Mouse (Mus musculus) G1E (cell line): ENCODE data around the gene Myo16.

ENCODE experiments used
- CTCF ChIP-seq: IDR thresholded peaks from 2 replicates; pipeline ENCODE4 v1.5.1; 2012; ENCODE audit warnings: low read depth, low read length, inconsistent platforms, mixed read lengths
- GATA1 ChIP-seq: IDR thresholded peaks from 2 replicates; pipeline ENCODE4 v1.6.1; 2012; ENCODE audit warnings: borderline replicate concordance, low read length, inconsistent platforms, mixed read lengths
- GATA2 ChIP-seq: IDR thresholded peaks from 2 replicates; pipeline ENCODE4 v1.6.1; 2012; ENCODE audit warnings: low read depth, low read length, inconsistent platforms, borderline replicate concordance
- TAL1 ChIP-seq: conservative IDR thresholded peaks from 2 replicates; pipeline ENCODE4 v1.6.1; 2012; ENCODE audit warnings: low read depth, low read length, inconsistent platforms, mixed read lengths

GRCm38 (mm10) chr8:10625262-10625661 lies 471.6 kb downstream of the Myo16 start:
- TF ChIP-seq GATA1 (no peak), CTCF (no peak), TAL1 (no peak), GATA2 (no peak)
